Mouse (Mus musculus) lung, postnatal 0 days (tissue): ENCODE results near the gene Fabp3. TPM values are rescaled to one million over a fixed set of nuclear protein-coding genes. Genes with fewer than 3 reads are reported as not detected.

Experiments used
- ATAC-seq: fragments of 200-750 bp; cut with Nextera tagmentation; 2 replicates; pipeline ENCODE4 v1.8.0; 2017; ENCODE audit warnings: moderate library complexity
- DNase-seq: peaks from one replicate; pipeline ENCODE4 v3.0.0-alpha.2; 2016; ENCODE audit warnings: low spot score
- H3K27ac ChIP-seq: fragments of 300-500 bp; sonication (generic); 2 replicates; pipeline ENCODE4 v1.5.1; 2014; ENCODE audit warnings: antibody characterized with exemption, mild to moderate bottlenecking, low read length, mixed read lengths
- H3K27me3 ChIP-seq: fragments of 300-500 bp; sonication (generic); replicated peaks from 2 replicates; pipeline ENCODE4 v1.6.1; 2014; ENCODE audit warnings: low read length, mixed read lengths; ENCODE audit not compliant: insufficient read depth
- H3K36me3 ChIP-seq: fragments of 300-500 bp; sonication (generic); 2 replicates; pipeline ENCODE4 v1.6.1; 2014; ENCODE audit warnings: low read length, mixed read lengths; ENCODE audit not compliant: insufficient read depth
- H3K4me1 ChIP-seq: fragments of 300-500 bp; sonication (generic); 2 replicates; pipeline ENCODE4 v1.6.1; 2014; ENCODE audit warnings: antibody characterized with exemption, low read depth, low read length, mixed read lengths; ENCODE audit not compliant: insufficient read depth
- H3K4me2 ChIP-seq: fragments of 300-500 bp; sonication (generic); replicated peaks from 2 replicates; pipeline ENCODE4 v1.6.1; 2014; ENCODE audit warnings: low read depth, mild to moderate bottlenecking, low read length, moderate library complexity, mixed read lengths
- H3K4me3 ChIP-seq: fragments of 300-500 bp; sonication (generic); 2 replicates; pipeline ENCODE4 v1.5.1; 2014; ENCODE audit warnings: low read depth, low read length
- H3K9ac ChIP-seq: fragments of 300-500 bp; sonication (generic); replicated peaks from 2 replicates; pipeline ENCODE4 v1.6.1; 2014; ENCODE audit warnings: low read depth, mild to moderate bottlenecking
- H3K9me3 ChIP-seq: fragments of 300-500 bp; sonication (generic); 2 replicates; pipeline ENCODE4 v1.6.1; 2016; ENCODE audit warnings: low read length, mixed read lengths
- CTCF ChIP-seq: IDR thresholded peaks from 2 replicates; pipeline ENCODE4 v1.5.1; 2016; ENCODE audit warnings: antibody characterized with exemption, mild to moderate bottlenecking
- EP300 ChIP-seq: IDR thresholded peaks from 2 replicates; pipeline ENCODE4 v1.6.1; 2016; ENCODE audit warnings: antibody characterized with exemption, mild to moderate bottlenecking, control low read depth
- WGBS: fragments of 180-500 bp; shearing (Covaris S2); extraction: QIAGEN DNeasy Blood & Tissue Kit; methylation state at CpG from one replicate; pipeline ENCODE4 v1.1.7; 2014; 5-methylcytosine and 5-hydroxymethylcytosine counted together
- polyA plus RNA-seq: library from polyadenylated mRNA; unstranded; fragments of >200 nt; fragmentation: Nextera tagmentation; extraction: Ambion mirVana; gene quantifications from 2 replicates; pipeline ENCODE4 v1.2.1, GENCODE M21; 2015

Fabp3 gene
- polyA plus RNA-seq, 1 experiment from 2014 or later: 88.3 TPM

DNA sequence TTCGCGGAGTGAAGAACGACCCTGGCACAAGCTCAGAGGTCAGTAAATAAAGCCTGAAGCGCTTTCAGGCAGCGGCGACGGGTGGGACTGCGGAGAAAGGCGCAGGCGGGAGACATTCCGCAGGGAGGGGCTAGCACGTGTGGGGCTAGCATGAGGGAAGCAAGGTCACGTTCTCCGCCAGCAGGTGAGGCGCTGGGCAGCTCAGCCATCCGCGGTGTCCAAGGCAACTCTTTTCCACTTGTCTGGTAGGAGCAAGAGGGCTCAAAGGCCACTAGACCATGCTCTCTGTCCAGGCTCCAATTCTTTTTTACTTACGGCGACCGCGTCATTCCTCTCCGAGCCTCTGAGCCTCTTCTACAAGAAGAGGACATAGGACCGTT is 554 bp upstream of the Fabp3 start:
- H3K27me3 ChIP-seq: peaks cover 11% of the 10 kb centered on the region; the same call in 1 of the 2 replicates
- H3K4me1 ChIP-seq: peaks cover 8% of the 10 kb centered on the region; the same call in 1 of the 2 replicates
- H3K9me3 ChIP-seq: no peaks in the 10 kb centered on the region
- peak; percentile 87 for DNase-seq
- no peaks in the 10 kb centered on the region for H3K36me3 ChIP-seq
- peak overlapping the region; percentile 46 for H3K4me3 ChIP-seq
- H3K9ac ChIP-seq: no peak overlapping the region
- H3K27ac ChIP-seq: no peak overlapping the region
- H3K4me2 ChIP-seq: peak overlapping the region; percentile 82
- 0% methylated on average over 23 of the region's 23 CpGs for WGBS
- TF ChIP-seq CTCF (peak; percentile 32), EP300 (no peak)
- ATAC-seq: peak; percentile 90

DNA sequence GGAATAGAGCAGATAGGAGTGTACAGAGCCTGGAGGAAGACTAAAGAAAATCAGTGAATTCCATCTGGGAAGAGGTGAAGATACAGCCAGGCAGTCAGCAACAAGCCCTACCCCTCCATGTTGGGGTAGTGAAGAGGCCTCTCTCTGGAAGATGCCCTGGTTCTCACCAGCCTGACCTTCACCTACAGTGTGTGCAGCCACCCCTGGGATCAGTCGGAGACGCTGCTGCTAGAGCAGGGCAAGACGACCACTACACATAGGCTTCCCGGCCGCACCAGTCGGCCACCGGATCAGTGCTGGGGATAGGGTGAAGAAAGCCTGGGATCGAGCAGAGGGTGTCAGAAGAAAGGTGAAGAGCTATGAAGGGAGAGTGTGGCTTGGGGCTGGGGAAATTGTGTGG is 859 bp downstream of the Fabp3 start:
- Histone ChIP-seq H3K4me2 (peak overlapping the region; percentile 82; the same call in 1 of the 2 replicates), H3K27ac (no peak overlapping the region), H3K9ac (no peak overlapping the region), H3K4me3 (peak overlapping the region; percentile 46; the same call in 1 of the 2 replicates), H3K9me3 (no peaks in the 10 kb centered on the region), H3K36me3 (no peaks in the 10 kb centered on the region), H3K4me1 (peaks cover 8% of the 10 kb centered on the region; the same call in 1 of the 2 replicates), H3K27me3 (peaks cover 11% of the 10 kb centered on the region; the same call in 1 of the 2 replicates)
- ATAC-seq (no peak), DNase-seq (no peak)
- no peak for TF ChIP-seq EP300
- no peak for TF ChIP-seq CTCF
- 49% methylated on average over 8 of the region's 8 CpGs for WGBS

DNA sequence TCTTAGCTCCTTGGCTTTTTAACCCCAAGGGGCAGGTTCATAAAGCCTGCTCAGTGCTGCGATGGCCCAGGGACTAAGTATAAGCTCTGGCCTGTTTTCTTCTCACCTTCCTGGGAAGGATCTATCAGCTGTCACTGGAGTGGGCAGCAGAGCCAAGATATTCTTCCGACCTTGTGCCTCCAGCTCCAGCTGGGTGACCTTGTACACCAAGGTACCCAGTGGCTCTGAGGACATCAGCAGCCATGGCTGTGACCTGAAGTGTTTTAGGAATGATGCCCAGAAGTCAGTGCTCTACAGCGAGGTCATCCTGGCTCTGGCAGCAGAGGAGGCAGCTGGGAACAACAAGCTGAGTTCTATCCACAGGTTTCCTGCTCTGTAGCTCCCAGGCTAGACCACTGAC is 4.1 kb downstream of the Fabp3 start:
- Histone ChIP-seq H3K9me3 (no peaks in the 10 kb centered on the region), H3K9ac (no peak overlapping the region), H3K4me2 (no peak overlapping the region), H3K27me3 (peaks cover 11% of the 10 kb centered on the region; the same call in 1 of the 2 replicates), H3K4me3 (no peak overlapping the region), H3K36me3 (no peaks in the 10 kb centered on the region), H3K27ac (no peak overlapping the region), H3K4me1 (peaks cover 8% of the 10 kb centered on the region; the same call in 1 of the 2 replicates)
- 82% methylated on average over 3 of the region's 3 CpGs for WGBS
- TF ChIP-seq CTCF (no peak), EP300 (no peak)
- DNase-seq (no peak), ATAC-seq (no peak)

DNA sequence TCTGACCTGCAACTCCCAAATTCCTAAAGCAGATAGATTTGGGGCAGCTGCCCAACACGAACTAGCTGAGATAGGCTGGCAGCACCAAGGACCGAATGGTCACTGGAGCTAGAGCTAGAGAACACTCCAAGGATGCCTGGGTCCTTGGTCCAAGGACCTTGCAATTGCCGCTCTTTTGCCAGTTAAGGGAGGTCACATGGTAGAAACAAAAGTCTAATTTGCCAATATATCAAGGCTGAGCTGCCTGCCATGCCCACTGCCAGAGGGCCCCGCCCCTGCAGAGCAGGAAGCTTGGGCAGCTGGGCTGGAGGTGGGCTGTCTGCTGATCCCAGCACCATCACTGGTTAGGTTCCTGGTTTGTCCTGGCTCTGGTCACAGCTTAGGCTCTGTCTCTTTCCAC is 5.2 kb downstream of the Fabp3 start:
- no peak for ATAC-seq

DNA sequence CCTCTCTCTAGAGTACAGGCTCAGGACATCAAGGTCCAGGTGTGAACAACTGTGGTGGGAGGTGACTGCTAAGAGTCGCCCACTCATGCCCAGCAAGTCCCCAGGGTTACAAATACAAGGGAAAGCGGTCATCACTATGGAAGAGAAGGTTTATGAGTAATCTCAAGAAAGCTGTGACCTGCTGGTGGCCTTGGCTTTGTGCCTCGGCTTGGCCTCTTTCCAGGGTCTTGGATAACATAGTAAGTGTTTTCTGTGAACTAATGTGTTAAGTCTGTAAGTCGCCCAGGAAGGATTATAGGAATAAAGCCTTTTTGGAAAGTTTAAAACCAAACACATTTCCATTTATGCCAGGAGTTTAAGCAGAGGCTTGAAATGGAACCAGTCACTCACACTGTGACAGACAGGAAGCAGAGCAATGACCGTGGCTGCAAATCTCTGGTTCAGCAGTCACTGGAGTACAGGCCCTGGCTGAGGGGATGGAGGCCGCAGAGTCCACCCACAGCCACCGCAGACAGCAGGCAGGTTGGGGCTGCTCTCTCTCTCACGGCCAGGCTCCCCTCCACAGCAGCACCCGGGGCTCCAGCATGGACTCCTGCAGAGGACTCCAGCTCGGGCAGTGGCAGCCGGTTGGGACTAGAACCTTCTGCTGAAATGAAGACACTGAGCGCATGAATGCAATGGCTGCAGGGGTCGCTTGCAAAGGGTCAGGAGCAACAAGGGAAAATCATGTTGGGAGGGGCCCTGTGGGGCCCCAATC is 7.6 kb downstream of the Fabp3 start:
- no peak overlapping the region for H3K4me3 ChIP-seq
- H3K9me3 ChIP-seq: no peaks in the 10 kb centered on the region
- no peak for TF ChIP-seq CTCF
- TF ChIP-seq EP300: no peak
- no peak overlapping the region for H3K27ac ChIP-seq
- ATAC-seq (peak; percentile 46; the same call in 1 of the 2 replicates), DNase-seq (peak; percentile 41)
- H3K36me3 ChIP-seq: 0 out of 2 replicates have a peak, but pooled peaks cover 4% of the 10 kb centered on the region
- H3K4me2 ChIP-seq: no peak overlapping the region
- no peak overlapping the region for H3K9ac ChIP-seq
- H3K4me1 ChIP-seq: no peaks in the 10 kb centered on the region
- no peaks in the 10 kb centered on the region for H3K27me3 ChIP-seq
- 50% methylated on average over 13 of the region's 13 CpGs for WGBS

More for the DNA sequence above, 5.2 kb downstream of the Fabp3 start:
- Histone ChIP-seq H3K27me3 (peaks cover 11% of the 10 kb centered on the region; the same call in 1 of the 2 replicates), H3K9ac (no peak overlapping the region), H3K27ac (no peak overlapping the region), H3K4me2 (no peak overlapping the region), H3K9me3 (no peaks in the 10 kb centered on the region), H3K4me3 (no peak overlapping the region), H3K36me3 (no peaks in the 10 kb centered on the region), H3K4me1 (peaks cover 3% of the 10 kb centered on the region; the same call in 1 of the 2 replicates)
- WGBS: 90% methylated on average over 4 of the region's 4 CpGs
- DNase-seq: no peak
- TF ChIP-seq EP300 (no peak), CTCF (no peak)

DNA sequence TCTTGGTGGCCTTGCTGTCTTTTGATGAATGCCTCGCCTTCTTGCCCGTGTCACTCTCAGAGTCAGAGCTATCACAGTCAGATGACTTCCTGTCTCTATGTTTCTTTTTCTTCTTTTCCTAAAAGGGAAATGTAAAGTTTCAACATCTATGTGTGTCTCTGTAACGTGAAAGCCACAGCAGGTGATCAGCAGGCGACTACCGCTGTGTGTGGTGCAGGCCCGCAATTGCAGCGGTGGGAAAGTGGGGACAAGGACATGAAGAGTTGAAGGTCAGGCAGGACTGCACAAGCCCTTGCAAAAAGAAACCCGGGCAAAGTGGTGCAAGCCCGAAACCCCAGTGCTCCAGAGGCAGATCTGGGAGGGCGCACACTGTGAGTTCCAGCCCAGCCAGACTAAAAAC is 8.3 kb downstream of the Fabp3 start:
- no peaks in the 10 kb centered on the region for H3K4me1 ChIP-seq

More for the DNA sequence above, 8.3 kb downstream of the Fabp3 start:
- DNase-seq (no peak), ATAC-seq (no peak)
- Histone ChIP-seq H3K9ac (no peak overlapping the region), H3K4me2 (no peak overlapping the region), H3K27ac (no peak overlapping the region), H3K36me3 (0 out of 2 replicates have a peak, but pooled peaks cover 4% of the 10 kb centered on the region), H3K9me3 (no peaks in the 10 kb centered on the region), H3K27me3 (no peaks in the 10 kb centered on the region), H3K4me3 (no peak overlapping the region)
- TF ChIP-seq EP300 (no peak), CTCF (no peak)
- 72% methylated on average over 10 of the region's 10 CpGs for WGBS
